Mouse (Mus musculus) myocyte (in vitro differentiated cells): ENCODE results near the gene Rapgef2. TPM values are rescaled to one million over a fixed set of nuclear protein-coding genes. Genes with fewer than 3 reads are reported as not detected.

Experiments
- H3K27me3 ChIP-seq: one replicate; pipeline ENCODE4 v1.6.1; 2011; ENCODE audit not compliant: control insufficient read depth, insufficient read depth, insufficient read length
- H3K36me3 ChIP-seq: one replicate; pipeline ENCODE4 v1.6.1; 2011; ENCODE audit not compliant: control insufficient read depth, insufficient read depth
- H3K4me2 ChIP-seq: one replicate; pipeline ENCODE4 v1.6.1; 2011; ENCODE audit warnings: low read depth, control low read depth
- H3K4me3 ChIP-seq: one replicate; pipeline ENCODE4 v1.5.1; 2011; ENCODE audit warnings: mild to moderate bottlenecking, control low read depth, moderate library complexity
- H3K79me2 ChIP-seq: one replicate; pipeline ENCODE4 v1.6.1; 2011; ENCODE audit not compliant: control insufficient read depth, insufficient read depth
- H3ac ChIP-seq: one replicate; pipeline ENCODE4 v1.6.1; 2011; ENCODE audit not compliant: control insufficient read depth, insufficient read length
- CEBPB ChIP-seq: IDR thresholded peaks from 2 replicates; pipeline ENCODE4 v1.6.1; 2011; ENCODE audit warnings: mild to moderate bottlenecking, moderate library complexity; ENCODE audit not compliant: poor library complexity, insufficient read depth, severe bottlenecking
- E2F4 ChIP-seq: IDR thresholded peaks from one replicate; pipeline ENCODE4 v1.6.1; 2011; ENCODE audit warnings: mild to moderate bottlenecking, control low read depth, moderate library complexity; ENCODE audit not compliant: insufficient read depth
- MAX ChIP-seq: IDR thresholded peaks from one replicate; pipeline ENCODE4 v1.6.1; 2011; ENCODE audit warnings: low read depth, mild to moderate bottlenecking, control low read depth
- MYOD1 ChIP-seq, 3 experiments: IDR thresholded peaks; one replicate each; pipeline ENCODE4 v1.6.1; 2011; ENCODE audit warnings: control low read depth in 2 of 3, low read depth in 2 of 3, mild to moderate bottlenecking in 2 of 3, moderate library complexity in 1 of 3; ENCODE audit not compliant: insufficient read length in 2 of 3, control insufficient read depth in 1 of 3
- MYOG ChIP-seq, 3 experiments: IDR thresholded peaks; one replicate each; pipeline ENCODE4 v1.6.1; 2011; ENCODE audit warnings: control low read depth in 2 of 3, low read depth in 2 of 3, mild to moderate bottlenecking in 2 of 3; ENCODE audit not compliant: insufficient read length in 2 of 3, control insufficient read depth in 1 of 3, insufficient read depth in 1 of 3
- POLR2A ChIP-seq: IDR thresholded peaks from one replicate; pipeline ENCODE4 v1.6.1; 2011; ENCODE audit warnings: low read depth, mild to moderate bottlenecking, control low read depth, moderate library complexity; ENCODE audit not compliant: insufficient read length
- POLR2AphosphoS2 ChIP-seq: IDR thresholded peaks from one replicate; pipeline ENCODE4 v1.6.1; 2011; ENCODE audit warnings: low read depth, control low read depth; ENCODE audit not compliant: insufficient read length
- REST ChIP-seq: IDR thresholded peaks from one replicate; pipeline ENCODE4 v1.6.1; 2011; ENCODE audit warnings: mild to moderate bottlenecking, control low read depth, moderate library complexity; ENCODE audit not compliant: insufficient read depth, insufficient read length
- SRF ChIP-seq: IDR thresholded peaks from one replicate; pipeline ENCODE4 v1.6.1; 2011; ENCODE audit warnings: low read depth; ENCODE audit not compliant: control insufficient read depth, insufficient read length
- TCF12 ChIP-seq: IDR thresholded peaks from one replicate; pipeline ENCODE4 v1.6.1; 2011; ENCODE audit warnings: mild to moderate bottlenecking, control low read depth; ENCODE audit not compliant: poor library complexity, insufficient read depth, severe bottlenecking
- TCF3 ChIP-seq: IDR thresholded peaks from one replicate; pipeline ENCODE4 v1.6.1; 2011; ENCODE audit warnings: low read depth, control low read depth; ENCODE audit not compliant: insufficient read length
- USF1 ChIP-seq: IDR thresholded peaks from one replicate; pipeline ENCODE4 v1.6.1; 2011; ENCODE audit warnings: low read depth, mild to moderate bottlenecking, control low read depth, moderate library complexity
- polyA plus RNA-seq: library from polyadenylated mRNA; unstranded; fragments of >200 nt; fragmentation: generic; extraction: Trizol; gene quantifications from one replicate; pipeline ENCODE4 v1.2.1, GENCODE M21; 2012; ENCODE audit warnings: missing spikeins

Gene Rapgef2
- polyA plus RNA-seq, 1 experiment, result 5.8 TPM

GRCm38 (mm10) chr3:79293023-79293422, 6.7 kb upstream of the Rapgef2 start:
- Histone ChIP-seq H3ac (no peak overlapping the region), H3K79me2 (no peaks in the 10 kb centered on the region), H3K27me3 (no peaks in the 10 kb centered on the region), H3K4me3 (no peak overlapping the region), H3K4me2 (no peak overlapping the region), H3K36me3 (no peaks in the 10 kb centered on the region)
- TF ChIP-seq TCF12 (no peak), MYOD1 (IDR thresholded peaks at IDR 0.05; ENCODE audit: control insufficient read depth in 1 of 3, insufficient read length in 2 of 3, low read depth in 2 of 3) (no peak), POLR2A (no peak), USF1 (no peak), E2F4 (no peak), MAX (no peak), CEBPB (no peak), POLR2AphosphoS2 (no peak), SRF (no peak), TCF3 (no peak), REST (no peak), MYOG (IDR thresholded peaks at IDR 0.05; ENCODE audit: control insufficient read depth in 1 of 3, insufficient read depth in 1 of 3, insufficient read length in 2 of 3, low read depth in 2 of 3) (no peak)

GRCm38 (mm10) chr3:79289050-79289449, 2.7 kb upstream of the Rapgef2 start:
- Histone ChIP-seq H3ac (no peak overlapping the region), H3K4me2 (no peak overlapping the region), H3K79me2 (peaks cover 23% of the 10 kb centered on the region), H3K36me3 (no peaks in the 10 kb centered on the region), H3K27me3 (no peaks in the 10 kb centered on the region), H3K4me3 (no peak overlapping the region)
- TF ChIP-seq POLR2A (no peak), MAX (no peak), CEBPB (no peak), E2F4 (no peak), MYOG (IDR thresholded peaks at IDR 0.05; ENCODE audit: control insufficient read depth in 1 of 3, insufficient read depth in 1 of 3, insufficient read length in 2 of 3, low read depth in 2 of 3) (no peak), SRF (no peak), TCF3 (no peak), USF1 (no peak)

- peaks cover 34% of the 10 kb centered on the region for H3K79me2 ChIP-seq
- H3ac ChIP-seq, result peak overlapping the region; percentile 79
- H3K36me3 ChIP-seq, result no peaks in the 10 kb centered on the region
- no peak for TF ChIP-seq SRF
- no peak for TF ChIP-seq POLR2AphosphoS2
- no peak for TF ChIP-seq TCF12
- TF ChIP-seq MYOG (IDR thresholded peaks at IDR 0.05; ENCODE audit: control insufficient read depth in 1 of 3, insufficient read depth in 1 of 3, insufficient read length in 2 of 3, low read depth in 2 of 3), result no peak
- no peak for TF ChIP-seq MAX
- no peak for TF ChIP-seq USF1
- TF ChIP-seq TCF3, result no peak
- no peak for TF ChIP-seq REST
- TF ChIP-seq E2F4, result no peak
- TF ChIP-seq MYOD1 (IDR thresholded peaks at IDR 0.05; ENCODE audit: control insufficient read depth in 1 of 3, insufficient read length in 2 of 3, low read depth in 2 of 3), result no peak
- no peak for TF ChIP-seq POLR2A
- no peak for TF ChIP-seq CEBPB
- peak overlapping the region; percentile 84 for H3K4me3 ChIP-seq
- no peaks in the 10 kb centered on the region for H3K27me3 ChIP-seq
- peak overlapping the region; percentile 77 for H3K4me2 ChIP-seq
Observed at GRCm38 (mm10) chr3:79287699-79288458, 1.6 kb upstream of the Rapgef2 start.

- TF ChIP-seq E2F4, result peak; percentile 1
- TF ChIP-seq MYOD1 (IDR thresholded peaks at IDR 0.05; ENCODE audit: control insufficient read depth in 1 of 3, insufficient read length in 2 of 3, low read depth in 2 of 3), result peak in 2 of 3 experiments; percentile 49 to 66
- peak in 1 of 3 experiments; percentile 68 for TF ChIP-seq MYOG (IDR thresholded peaks at IDR 0.05; ENCODE audit: control insufficient read depth in 1 of 3, insufficient read depth in 1 of 3, insufficient read length in 2 of 3, low read depth in 2 of 3)
- TF ChIP-seq POLR2A, result peak; percentile 91
- TF ChIP-seq SRF, result no peak
- peak; percentile 76 for TF ChIP-seq POLR2AphosphoS2
- TF ChIP-seq REST, result no peak
- Histone ChIP-seq H3ac (peak overlapping the region; percentile 79), H3K27me3 (no peaks in the 10 kb centered on the region), H3K79me2 (peaks cover 41% of the 10 kb centered on the region), H3K36me3 (no peaks in the 10 kb centered on the region), H3K4me2 (peak overlapping the region; percentile 77), H3K4me3 (peak overlapping the region; percentile 84)
Observed at GRCm38 (mm10) chr3:79287108-79287576, 825 bp upstream of the Rapgef2 start.
